Mouse (Mus musculus): ENCODE results near the gene Kcnk10. TPM values are rescaled to one million over a fixed set of nuclear protein-coding genes. Genes with fewer than 3 reads are reported as not detected.

Kcnk10 gene
- polyA plus RNA-seq, 1 experiment from 2014 or later: 1.7 TPM

DNA sequence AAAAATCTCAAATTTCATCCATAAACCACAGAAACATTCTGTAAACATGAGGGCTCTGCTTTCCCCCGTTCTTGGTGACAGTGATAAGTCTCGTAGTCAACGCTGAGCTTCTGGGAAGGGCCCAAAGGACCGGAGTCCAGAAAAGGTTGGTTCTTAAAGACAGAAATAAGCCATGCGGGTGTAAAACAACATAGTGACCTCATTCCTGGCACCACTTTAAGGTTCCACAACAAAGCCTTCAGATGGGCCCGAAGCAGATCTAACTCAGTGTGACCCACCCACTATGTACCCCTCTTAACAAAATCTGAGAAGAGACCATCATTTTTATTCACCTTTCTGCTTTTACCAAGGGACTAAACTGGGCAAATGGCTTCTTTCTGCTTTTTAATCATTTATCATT, 10.2 kb downstream of the Kcnk10 start:
- Histone ChIP-seq H3K4me1 (no peaks in the 10 kb centered on the region), H3K9ac (no peak overlapping the region), H3K36me3 (no peaks in the 10 kb centered on the region), H3K27me3 (peaks cover 24% of the 10 kb centered on the region; the same call in 1 of the 2 replicates), H3K4me3 (replicated peaks) (no peak overlapping the region), H3K27ac (replicated peaks) (no peak overlapping the region), H3K4me2 (replicated peaks) (no peak overlapping the region), H3K9me3 (replicated peaks) (no peaks in the 10 kb centered on the region)
- ATAC-seq (ENCODE audit: insufficient number of reproducible peaks, low FRiP score, low TSS enrichment, low read depth): no peak
- WGBS: 71% methylated on average over 6 of the region's 6 CpGs

DNA sequence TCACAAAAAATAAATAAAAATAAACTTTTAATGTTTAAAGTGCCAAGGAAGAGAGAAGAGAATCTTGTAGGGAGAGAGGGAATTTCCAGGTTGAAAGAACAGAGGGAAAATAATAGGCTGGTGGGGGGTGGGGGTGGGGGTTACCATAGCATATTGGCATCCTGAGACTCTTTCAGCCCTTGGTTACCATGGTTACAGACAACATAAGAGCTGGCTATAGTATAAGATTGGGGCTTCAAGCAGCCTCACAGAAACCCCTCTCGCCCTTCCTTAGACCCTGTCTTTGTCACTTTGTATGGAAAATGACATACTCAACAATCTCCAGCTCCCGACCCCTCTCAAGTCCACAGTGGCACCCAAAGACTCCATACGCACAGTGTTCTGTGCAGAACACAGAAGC, 13.7 kb downstream of the Kcnk10 start:
- Histone ChIP-seq H3K4me2 (replicated peaks) (no peak overlapping the region), H3K9ac (no peak overlapping the region), H3K4me3 (replicated peaks) (no peak overlapping the region), H3K9me3 (replicated peaks) (no peaks in the 10 kb centered on the region), H3K27ac (replicated peaks) (no peak overlapping the region), H3K36me3 (no peaks in the 10 kb centered on the region), H3K4me1 (no peaks in the 10 kb centered on the region), H3K27me3 (no peaks in the 10 kb centered on the region)
- no peak for ATAC-seq (ENCODE audit: insufficient number of reproducible peaks, low FRiP score, low TSS enrichment, low read depth)
- 66% methylated on average over 3 of the region's 3 CpGs for WGBS

DNA sequence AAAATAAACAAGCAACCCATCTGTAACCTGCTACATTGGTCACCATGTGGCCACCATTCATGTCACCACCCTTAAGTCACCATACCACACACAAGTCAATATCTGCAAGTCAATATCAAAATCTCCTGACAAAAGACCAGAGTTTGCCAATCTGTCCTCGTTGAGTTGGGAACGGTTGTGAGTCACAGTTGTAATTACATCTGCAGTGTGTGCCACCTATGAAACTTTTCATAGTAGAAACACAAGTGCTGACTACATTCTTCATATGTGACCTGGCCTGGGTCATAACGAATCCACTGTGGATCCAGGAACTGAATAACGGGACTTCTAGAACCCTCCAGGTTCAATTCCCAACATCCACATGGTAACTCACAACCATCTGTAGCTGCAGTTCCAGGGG, 14.8 kb downstream of the Kcnk10 start:
- Histone ChIP-seq H3K27ac (replicated peaks) (no peak overlapping the region), H3K4me1 (no peaks in the 10 kb centered on the region), H3K9ac (no peak overlapping the region), H3K4me3 (replicated peaks) (no peak overlapping the region), H3K4me2 (replicated peaks) (no peak overlapping the region), H3K36me3 (no peaks in the 10 kb centered on the region), H3K9me3 (replicated peaks) (no peaks in the 10 kb centered on the region), H3K27me3 (no peaks in the 10 kb centered on the region)
- WGBS: 85% methylated on average over 4 of the region's 4 CpGs
- no peak for ATAC-seq (ENCODE audit: insufficient number of reproducible peaks, low FRiP score, low TSS enrichment, low read depth)

DNA sequence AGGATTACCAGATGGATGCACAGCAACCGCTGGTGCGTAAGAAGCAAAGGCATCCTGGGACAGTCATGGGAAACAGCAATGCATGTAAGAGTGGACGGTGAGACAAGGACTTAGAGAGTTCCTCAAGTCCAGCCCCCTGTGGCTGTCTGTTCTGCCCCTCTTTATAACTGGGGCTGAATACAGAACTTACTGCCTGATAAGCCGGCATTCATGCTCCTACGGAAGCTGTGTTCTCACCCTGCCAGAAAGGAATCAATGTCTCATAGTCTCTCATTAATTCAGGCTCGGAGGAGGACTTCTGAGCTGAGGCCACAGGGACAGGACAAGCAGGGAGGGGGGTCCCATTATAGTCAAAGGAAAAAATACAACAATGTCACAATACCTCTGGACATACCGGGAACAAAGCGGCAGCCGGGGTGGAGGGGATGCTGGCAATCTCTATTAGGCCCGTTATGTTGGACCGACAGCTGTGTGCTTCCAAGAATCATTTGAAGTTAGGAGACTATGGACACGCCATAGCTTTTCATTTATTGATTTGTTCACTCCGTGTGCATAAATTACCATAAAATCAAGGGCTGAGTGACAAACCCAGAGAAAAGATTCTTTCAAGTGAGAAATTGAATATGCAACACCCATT, 15.7 kb downstream of the Kcnk10 start:
- H3K4me1 ChIP-seq: no peaks in the 10 kb centered on the region
- no peaks in the 10 kb centered on the region for H3K9me3 ChIP-seq (replicated peaks)
- WGBS: 85% methylated on average over 13 of the region's 13 CpGs
- no peak overlapping the region for H3K9ac ChIP-seq
- ATAC-seq (ENCODE audit: insufficient number of reproducible peaks, low FRiP score, low TSS enrichment, low read depth): no peak
- no peaks in the 10 kb centered on the region for H3K36me3 ChIP-seq
- H3K4me3 ChIP-seq (replicated peaks): no peak overlapping the region
- H3K4me2 ChIP-seq (replicated peaks): no peak overlapping the region
- H3K27ac ChIP-seq (replicated peaks): no peak overlapping the region
- no peaks in the 10 kb centered on the region for H3K27me3 ChIP-seq

DNA sequence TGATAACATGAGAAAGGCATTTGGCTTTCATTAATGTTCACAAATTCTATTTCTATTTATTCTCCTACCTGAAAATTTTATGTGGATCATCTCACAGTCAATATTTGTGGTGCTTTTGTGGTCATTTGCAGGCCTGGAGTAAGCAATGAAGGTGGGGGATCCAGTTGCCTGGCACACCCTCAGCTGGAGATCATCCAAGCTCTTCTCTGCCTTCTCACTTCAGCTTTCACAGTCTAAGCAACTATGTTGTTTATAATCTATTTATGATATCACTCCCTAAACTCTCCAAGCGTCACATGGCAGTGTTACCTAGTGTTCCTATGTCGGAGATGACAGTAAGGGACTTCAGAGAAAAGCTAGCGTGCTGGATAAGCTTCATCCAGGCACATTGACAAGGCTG, 18.1 kb downstream of the Kcnk10 start:
- Histone ChIP-seq H3K9me3 (replicated peaks) (no peaks in the 10 kb centered on the region), H3K4me1 (no peaks in the 10 kb centered on the region), H3K27ac (replicated peaks) (no peak overlapping the region), H3K4me3 (replicated peaks) (no peak overlapping the region), H3K9ac (no peak overlapping the region), H3K36me3 (no peaks in the 10 kb centered on the region), H3K27me3 (no peaks in the 10 kb centered on the region), H3K4me2 (replicated peaks) (no peak overlapping the region)
- 78% methylated on average over 3 of the region's 3 CpGs for WGBS
- no peak for ATAC-seq (ENCODE audit: insufficient number of reproducible peaks, low FRiP score, low TSS enrichment, low read depth)

DNA sequence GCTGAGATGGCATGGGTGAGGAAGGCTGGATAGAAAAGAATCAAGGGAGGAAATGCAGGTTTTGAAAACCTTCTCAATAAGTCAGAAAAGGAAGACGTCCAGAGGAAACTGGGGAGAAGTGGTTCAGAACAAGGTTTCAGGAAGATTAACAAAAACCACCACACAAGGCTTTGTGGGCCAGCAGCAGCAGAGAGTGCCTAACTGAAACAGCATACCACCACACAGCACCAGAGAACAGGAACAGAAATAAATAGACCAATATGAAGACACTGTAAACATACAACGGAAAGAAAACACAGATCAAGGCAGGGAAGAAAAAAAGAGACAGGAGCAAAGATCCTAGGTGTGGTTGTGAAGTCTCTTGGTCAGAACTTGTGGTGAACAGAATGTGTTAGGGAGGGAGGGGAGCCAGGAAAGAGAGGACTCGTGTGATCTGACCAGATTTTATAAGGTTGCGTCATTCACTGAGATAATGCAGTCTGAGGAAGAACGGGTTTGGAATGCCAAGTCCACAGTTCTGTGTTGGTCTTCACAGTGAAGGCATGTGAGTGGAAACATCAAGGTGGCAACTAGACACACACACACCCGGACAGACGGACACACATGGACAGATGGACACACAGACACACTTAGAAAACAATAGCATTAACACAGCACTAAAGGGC, 21.0 kb downstream of the Kcnk10 start:
- no peak overlapping the region for H3K4me3 ChIP-seq (replicated peaks)
- no peak overlapping the region for H3K9ac ChIP-seq
- WGBS: 74% methylated on average over 7 of the region's 7 CpGs
- no peaks in the 10 kb centered on the region for H3K27me3 ChIP-seq
- ATAC-seq (ENCODE audit: insufficient number of reproducible peaks, low FRiP score, low TSS enrichment, low read depth): no peak
- no peaks in the 10 kb centered on the region for H3K4me1 ChIP-seq
- H3K9me3 ChIP-seq (replicated peaks): no peaks in the 10 kb centered on the region
- no peak overlapping the region for H3K4me2 ChIP-seq (replicated peaks)
- no peak overlapping the region for H3K27ac ChIP-seq (replicated peaks)
- H3K36me3 ChIP-seq: no peaks in the 10 kb centered on the region

DNA sequence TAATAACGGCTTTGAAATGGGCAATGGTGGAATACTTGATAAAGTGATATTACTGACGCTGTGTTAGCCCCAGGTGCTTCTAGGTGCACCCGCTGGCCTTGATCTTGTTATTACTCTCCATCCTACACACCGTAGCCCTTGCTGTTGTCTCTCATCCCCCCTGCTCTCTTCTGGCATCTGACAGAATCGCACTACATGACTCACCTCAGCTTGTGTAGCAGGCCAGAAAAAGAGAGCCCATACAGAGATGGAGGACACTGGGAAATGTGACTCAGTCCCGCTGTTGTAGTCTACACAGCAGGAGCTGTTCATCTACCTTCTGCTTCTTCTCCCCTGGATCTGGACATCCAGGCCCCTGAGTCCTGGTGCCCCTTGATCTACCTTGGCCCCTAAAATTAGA, 28.1 kb downstream of the Kcnk10 start:
- no peaks in the 10 kb centered on the region for H3K27me3 ChIP-seq
- H3K4me3 ChIP-seq (replicated peaks): no peak overlapping the region
- no peaks in the 10 kb centered on the region for H3K4me1 ChIP-seq
- H3K36me3 ChIP-seq: no peaks in the 10 kb centered on the region
- no peak overlapping the region for H3K4me2 ChIP-seq (replicated peaks)
- H3K9me3 ChIP-seq (replicated peaks): no peaks in the 10 kb centered on the region
- H3K27ac ChIP-seq (replicated peaks): no peak overlapping the region
- 90% methylated on average over 6 of the region's 6 CpGs for WGBS
- no peak for ATAC-seq (ENCODE audit: insufficient number of reproducible peaks, low FRiP score, low TSS enrichment, low read depth)
- no peak overlapping the region for H3K9ac ChIP-seq

DNA sequence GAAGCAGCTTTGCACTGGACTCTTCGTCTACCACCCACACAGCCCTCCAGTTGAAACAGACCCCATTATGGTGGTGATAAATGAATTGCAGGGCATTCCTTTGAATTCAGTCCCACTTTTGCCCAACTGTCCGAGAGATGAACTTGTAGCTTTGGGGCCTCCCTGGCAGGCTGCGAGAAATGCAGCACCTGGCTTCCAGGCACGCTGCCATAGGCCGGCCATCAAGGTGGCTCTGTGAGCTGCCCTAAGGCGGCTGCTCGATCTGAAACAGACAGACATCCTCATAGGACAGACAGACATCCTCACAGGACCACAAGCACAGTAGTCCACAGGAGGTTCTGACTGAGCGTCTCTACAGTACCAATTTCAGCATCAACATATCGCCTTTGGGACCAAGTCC, 30.0 kb downstream of the Kcnk10 start:
- WGBS: 83% methylated on average over 9 of the region's 9 CpGs
- Histone ChIP-seq H3K4me1 (no peaks in the 10 kb centered on the region), H3K27me3 (no peaks in the 10 kb centered on the region), H3K4me2 (replicated peaks) (no peak overlapping the region), H3K9ac (no peak overlapping the region), H3K9me3 (replicated peaks) (no peaks in the 10 kb centered on the region), H3K36me3 (no peaks in the 10 kb centered on the region), H3K4me3 (replicated peaks) (no peak overlapping the region), H3K27ac (replicated peaks) (no peak overlapping the region)
- no peak for ATAC-seq (ENCODE audit: insufficient number of reproducible peaks, low FRiP score, low TSS enrichment, low read depth)

DNA sequence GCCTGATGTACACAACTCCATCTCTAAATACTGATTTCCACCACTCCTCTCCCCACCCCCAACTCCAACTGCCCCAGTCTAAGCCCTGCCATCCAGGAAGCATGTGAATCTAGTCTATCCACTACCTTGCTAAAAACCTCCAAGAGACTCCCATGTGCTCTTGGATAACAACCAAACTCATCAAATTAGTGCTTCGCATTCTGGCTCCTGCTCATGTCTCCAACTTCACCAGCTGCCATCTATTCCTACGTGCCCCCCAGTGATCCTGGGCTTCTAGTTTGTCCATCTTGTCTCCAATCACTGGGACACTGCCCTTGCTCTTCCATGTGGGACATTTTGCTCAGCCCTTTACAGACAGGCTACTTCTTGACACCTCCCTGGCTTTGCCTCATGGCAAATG, 32.2 kb downstream of the Kcnk10 start:
- no peak for ATAC-seq (ENCODE audit: insufficient number of reproducible peaks, low FRiP score, low TSS enrichment, low read depth)
- Histone ChIP-seq H3K4me2 (replicated peaks) (no peak overlapping the region), H3K4me3 (replicated peaks) (no peak overlapping the region), H3K4me1 (no peaks in the 10 kb centered on the region), H3K27ac (replicated peaks) (no peak overlapping the region), H3K9me3 (replicated peaks) (no peaks in the 10 kb centered on the region), H3K27me3 (no peaks in the 10 kb centered on the region), H3K36me3 (no peaks in the 10 kb centered on the region), H3K9ac (no peak overlapping the region)
- 86% methylated on average over 2 of the region's 2 CpGs for WGBS

DNA sequence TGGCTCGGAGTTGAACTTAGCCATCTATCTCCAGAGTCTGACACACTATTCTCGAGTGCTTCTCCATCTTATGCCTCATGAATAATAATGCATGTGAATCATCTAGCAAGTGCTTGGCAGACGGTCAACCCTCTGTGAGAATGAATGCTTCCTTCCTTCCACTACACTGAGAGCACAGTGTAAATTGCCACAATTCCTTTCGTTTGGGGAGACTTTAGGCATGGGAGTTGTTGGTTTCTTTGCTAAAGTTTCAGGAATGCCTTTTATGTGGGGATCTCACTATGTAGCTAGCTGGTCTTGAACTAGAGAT, 32.9 kb downstream of the Kcnk10 start:
- H3K27ac ChIP-seq (replicated peaks): no peak overlapping the region
- ATAC-seq (ENCODE audit: insufficient number of reproducible peaks, low FRiP score, low TSS enrichment, low read depth): no peak
- H3K4me3 ChIP-seq (replicated peaks): no peak overlapping the region
- H3K9ac ChIP-seq: no peak overlapping the region
- no peaks in the 10 kb centered on the region for H3K4me1 ChIP-seq
- H3K36me3 ChIP-seq: no peaks in the 10 kb centered on the region
- H3K4me2 ChIP-seq (replicated peaks): no peak overlapping the region
- 85% methylated on average over 4 of the region's 4 CpGs for WGBS
- H3K27me3 ChIP-seq: no peaks in the 10 kb centered on the region
- H3K9me3 ChIP-seq (replicated peaks): no peaks in the 10 kb centered on the region

DNA sequence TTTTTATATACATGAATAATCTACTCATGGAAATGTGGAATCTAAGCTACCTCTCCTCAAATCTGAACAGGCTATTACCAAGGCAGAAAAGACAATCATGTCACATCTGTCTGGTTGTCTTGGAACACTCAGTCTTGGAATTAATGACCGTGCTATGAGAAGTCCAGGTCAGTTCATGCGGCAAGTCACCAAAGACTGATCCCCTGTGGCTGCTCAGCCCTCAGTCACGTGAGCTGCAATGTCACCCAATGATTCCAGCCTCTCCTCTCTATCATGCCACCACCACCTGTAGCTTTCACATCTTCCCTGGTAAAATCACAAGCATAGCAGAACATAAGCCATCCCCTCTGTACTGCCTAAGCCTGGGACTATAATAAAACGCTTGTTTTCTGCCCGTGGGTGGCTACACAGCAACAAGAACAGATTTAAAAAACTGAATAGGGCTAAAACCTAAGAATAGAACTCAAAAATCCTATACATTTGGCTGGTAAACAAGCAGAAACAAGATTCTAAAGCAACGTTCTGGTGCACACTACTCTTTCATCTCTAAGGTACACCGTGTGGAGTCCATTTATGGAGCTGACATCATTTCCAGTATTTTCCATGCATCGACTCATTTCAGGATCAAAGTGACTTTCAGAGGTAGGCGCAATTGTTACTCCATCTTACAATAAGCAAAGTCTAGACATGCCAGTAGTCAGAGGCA, 33.4 kb downstream of the Kcnk10 start:
- no peak overlapping the region for H3K27ac ChIP-seq (replicated peaks)
- no peaks in the 10 kb centered on the region for H3K27me3 ChIP-seq
- no peaks in the 10 kb centered on the region for H3K36me3 ChIP-seq
- no peak for ATAC-seq (ENCODE audit: insufficient number of reproducible peaks, low FRiP score, low TSS enrichment, low read depth)
- H3K4me3 ChIP-seq (replicated peaks): no peak overlapping the region
- WGBS: 81% methylated on average over 9 of the region's 9 CpGs
- no peak overlapping the region for H3K9ac ChIP-seq
- H3K9me3 ChIP-seq (replicated peaks): no peaks in the 10 kb centered on the region
- H3K4me1 ChIP-seq: no peaks in the 10 kb centered on the region
- no peak overlapping the region for H3K4me2 ChIP-seq (replicated peaks)

DNA sequence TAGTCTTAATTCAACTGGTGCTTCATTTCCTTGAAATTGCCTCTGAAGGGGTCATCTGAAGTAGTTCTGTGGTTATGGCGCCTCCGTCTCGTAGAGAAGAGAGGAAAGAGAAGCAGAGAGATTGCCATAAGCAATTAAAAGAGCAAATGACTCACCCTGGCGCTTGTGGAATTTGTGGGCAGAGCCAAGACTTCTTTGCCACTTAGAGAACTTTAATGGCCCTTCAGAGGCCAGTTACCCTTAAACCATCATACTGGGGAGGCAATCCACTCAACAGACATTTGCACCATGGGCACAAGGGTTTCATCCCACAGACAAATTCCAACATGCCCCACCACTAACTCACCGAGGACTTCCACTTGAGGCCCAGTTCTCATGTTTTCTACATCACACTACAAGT, 41.4 kb downstream of the Kcnk10 start:
- 74% methylated on average over 5 of the region's 5 CpGs for WGBS

More for the DNA sequence above, 41.4 kb downstream of the Kcnk10 start:
- Histone ChIP-seq H3K4me1 (no peaks in the 10 kb centered on the region), H3K4me3 (replicated peaks) (no peak overlapping the region), H3K27me3 (no peaks in the 10 kb centered on the region), H3K36me3 (no peaks in the 10 kb centered on the region), H3K27ac (replicated peaks) (no peak overlapping the region), H3K4me2 (replicated peaks) (no peak overlapping the region), H3K9ac (no peak overlapping the region), H3K9me3 (replicated peaks) (no peaks in the 10 kb centered on the region)
- ATAC-seq (ENCODE audit: insufficient number of reproducible peaks, low FRiP score, low TSS enrichment, low read depth): no peak

Measured in embryonic facial prominence, embryonic 15.5 days (tissue).